Mouse (Mus musculus): ENCODE measurements around the gene Gm38655. TPM values are rescaled to one million over a fixed set of nuclear protein-coding genes. Genes with fewer than 3 reads are reported as not detected.
"Not testable (repeated sequence)": the region's sequence is repeated elsewhere in the genome, so short reads cannot be mapped to it uniquely, and the experiment has no call there.

Gm38655 gene
- polyA plus RNA-seq, 2 experiments: not detected

DNA sequence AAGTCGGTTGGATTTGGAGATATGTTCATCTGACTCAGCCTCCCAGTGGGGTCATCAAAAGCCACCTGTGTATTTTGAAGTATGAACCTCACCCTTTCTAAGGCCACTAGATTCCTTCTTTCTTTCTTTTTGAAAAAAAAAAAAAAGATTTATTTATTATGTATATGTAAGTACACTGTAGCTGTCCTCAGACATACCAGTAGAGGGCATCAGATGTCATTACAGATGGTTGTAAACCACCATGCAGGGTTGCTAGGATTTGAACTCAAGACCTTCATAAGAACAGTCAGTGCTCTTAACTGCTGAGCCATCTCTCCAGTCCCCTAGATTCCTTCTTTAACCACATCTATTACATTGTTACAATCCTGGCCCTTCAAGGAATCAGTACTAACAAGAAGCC, 45.2 kb downstream of the Gm38655 start:
- Histone ChIP-seq H3K4me2 (ENCODE audit: low read depth) (no peak overlapping the region), H3K9me3 (ENCODE audit: control insufficient read depth, low read length) (no peaks in the 10 kb centered on the region), H3K9ac (replicated peaks) (no peak overlapping the region), H3K4me3 (ENCODE audit: insufficient read depth in 1 of 2, low read depth in 2 of 2, low read length in 2 of 2) (no peak overlapping the region), H3K27ac (no peak overlapping the region), H3K36me3 (replicated peaks; ENCODE audit: control insufficient read depth, insufficient read depth, low read depth) (no peaks in the 10 kb centered on the region), H3K27me3 (ENCODE audit: control insufficient read depth, insufficient read depth, low read length) (no peaks in the 10 kb centered on the region), H3K4me1 (replicated peaks; ENCODE audit: control insufficient read depth in 2 of 2, insufficient read depth in 2 of 2, low read length in 1 of 2) (peaks cover 38 to 41% of the 10 kb centered on the region in 2 experiments)
- DNase-seq (ENCODE audit: low read depth in 3 of 3, low spot score in 3 of 3) (no peak), ATAC-seq (ENCODE audit: insufficient read depth) (no peak)
- WGBS (ENCODE audit: insufficient replicate concordance): 83% methylated on average over 1 of the region's 1 CpGs
- TF ChIP-seq CTCF (IDR thresholded peaks at IDR 0.05; ENCODE audit: low read depth) (peak; percentile 38; the same call in 1 of the 2 replicates), EP300 (IDR thresholded peaks at IDR 0.05; ENCODE audit: low read depth) (no peak)

DNA sequence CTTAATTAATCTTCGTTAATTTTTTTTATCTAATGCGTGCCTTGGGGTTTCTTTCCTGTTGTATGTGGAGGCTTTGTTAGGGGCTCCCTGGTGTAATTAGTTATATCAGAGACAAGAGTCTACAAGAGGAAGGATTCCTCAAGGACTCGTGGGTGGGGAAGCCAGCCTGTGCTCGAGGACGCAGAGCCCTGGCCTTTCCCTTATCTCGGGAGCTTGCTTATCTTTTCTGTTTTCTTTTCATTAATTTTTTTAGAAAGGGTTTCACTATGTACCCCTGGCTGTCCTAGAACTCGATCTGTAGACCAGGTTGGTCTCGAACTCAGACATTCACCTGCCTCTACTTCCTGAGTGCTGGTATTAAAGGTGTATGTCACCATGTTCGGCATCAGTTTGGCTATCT, 47.6 kb downstream of the Gm38655 start:
- Histone ChIP-seq H3K4me1 (replicated peaks; ENCODE audit: control insufficient read depth in 2 of 2, insufficient read depth in 2 of 2, low read length in 1 of 2) (peaks cover 33 to 35% of the 10 kb centered on the region in 2 experiments), H3K4me2 (ENCODE audit: low read depth) (peak overlapping the region; percentile 47), H3K4me3 (ENCODE audit: insufficient read depth in 1 of 2, low read depth in 2 of 2, low read length in 2 of 2) (no peak overlapping the region), H3K9ac (replicated peaks) (peak overlapping the region; percentile 66), H3K27me3 (ENCODE audit: control insufficient read depth, insufficient read depth, low read length) (no peaks in the 10 kb centered on the region; the same call in 1 of the 2 replicates), H3K9me3 (ENCODE audit: control insufficient read depth, low read length) (no peaks in the 10 kb centered on the region), H3K27ac (peak overlapping the region; percentile 93), H3K36me3 (replicated peaks; ENCODE audit: control insufficient read depth, insufficient read depth, low read depth) (no peaks in the 10 kb centered on the region)
- ATAC-seq (ENCODE audit: insufficient read depth) (peak; percentile 45; the same call in 1 of the 2 replicates), DNase-seq (ENCODE audit: low read depth in 3 of 3, low spot score in 3 of 3) (no peak)
- TF ChIP-seq EP300 (IDR thresholded peaks at IDR 0.05; ENCODE audit: low read depth) (no peak), CTCF (IDR thresholded peaks at IDR 0.05; ENCODE audit: low read depth) (no peak)
- WGBS (ENCODE audit: insufficient replicate concordance): 21% methylated on average over 9 of the region's 9 CpGs

DNA sequence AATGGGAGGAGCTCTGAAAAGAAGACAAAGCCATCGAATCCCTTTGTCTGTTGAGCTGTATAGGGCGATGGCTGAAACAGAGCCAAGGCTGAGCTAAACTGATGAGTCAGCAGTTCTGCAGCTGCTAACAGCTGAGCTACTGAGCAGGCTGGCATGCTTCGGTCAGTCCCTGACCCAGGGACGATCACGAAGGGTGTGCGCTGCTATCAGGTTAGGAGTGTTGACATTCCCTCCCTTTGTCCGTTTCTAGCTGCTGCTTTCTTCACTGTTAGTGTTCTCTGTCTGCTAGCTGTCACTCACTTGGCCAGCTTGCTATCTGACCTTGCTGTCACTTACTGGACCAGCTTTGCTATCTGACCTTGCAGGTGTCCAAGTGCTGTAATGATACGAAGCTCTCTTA, 48.2 kb downstream of the Gm38655 start:
- peak; percentile 62 to 76 (median 65) for DNase-seq (ENCODE audit: low read depth in 3 of 3, low spot score in 3 of 3)
- H3K9ac ChIP-seq (replicated peaks): peak overlapping the region; percentile 66
- peak overlapping the region; percentile 93 for H3K27ac ChIP-seq
- no peaks in the 10 kb centered on the region; the same call in 1 of the 2 replicates for H3K27me3 ChIP-seq (ENCODE audit: control insufficient read depth, insufficient read depth, low read length)
- 7% methylated on average over 8 of the region's 8 CpGs for whole genome bisulfite sequencing (ENCODE audit: insufficient replicate concordance)
- H3K36me3 ChIP-seq (replicated peaks; ENCODE audit: control insufficient read depth, insufficient read depth, low read depth): no peaks in the 10 kb centered on the region
- TF ChIP-seq CTCF (IDR thresholded peaks at IDR 0.05; ENCODE audit: low read depth) (no peak), EP300 (IDR thresholded peaks at IDR 0.05; ENCODE audit: low read depth) (peak; percentile 62)
- H3K4me3 ChIP-seq (ENCODE audit: insufficient read depth in 1 of 2, low read depth in 2 of 2, low read length in 2 of 2): peak overlapping the region in 1 of 2 experiments; percentile 16; a peak in 3 of 4 replicates
- peak; percentile 86 for ATAC-seq (ENCODE audit: insufficient read depth)
- peaks cover 33 to 35% of the 10 kb centered on the region in 2 experiments for H3K4me1 ChIP-seq (replicated peaks; ENCODE audit: control insufficient read depth in 2 of 2, insufficient read depth in 2 of 2, low read length in 1 of 2)
- H3K9me3 ChIP-seq (ENCODE audit: control insufficient read depth, low read length): no peaks in the 10 kb centered on the region
- H3K4me2 ChIP-seq (ENCODE audit: low read depth): peak overlapping the region; percentile 47

DNA sequence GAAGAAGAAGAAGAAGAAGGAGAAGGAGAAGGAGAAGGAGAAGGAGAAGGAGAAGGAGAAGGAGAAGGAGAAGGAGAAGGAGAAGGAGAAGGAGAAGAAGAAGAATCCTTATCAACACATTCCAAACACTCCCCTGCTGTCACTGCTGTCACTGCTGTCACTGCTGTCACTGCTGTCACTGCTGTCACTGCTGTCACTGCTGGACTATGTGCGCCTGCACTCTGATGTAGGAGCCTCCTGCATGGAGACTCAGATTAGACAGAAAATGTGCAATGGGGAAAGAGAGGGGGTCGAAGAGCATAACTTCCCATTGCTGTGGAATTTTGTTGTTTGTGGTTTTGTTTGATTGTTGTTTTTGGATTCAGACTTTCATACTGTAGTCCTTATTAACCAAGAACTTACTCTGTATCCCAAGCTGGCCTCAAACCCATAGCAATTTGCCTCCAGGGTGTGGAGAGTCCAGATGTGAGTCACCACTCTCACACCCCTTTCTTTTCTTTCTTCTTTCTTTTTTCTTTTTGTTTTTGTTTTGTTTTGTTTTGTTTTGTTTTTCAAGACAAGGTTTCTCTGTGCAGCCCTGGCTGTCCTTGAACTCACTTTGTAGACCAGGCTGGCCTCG, 49.7 kb downstream of the Gm38655 start:
- peak; percentile 48; the same call in 1 of the 2 replicates for ATAC-seq (ENCODE audit: insufficient read depth)
- Histone ChIP-seq H3K4me1 (replicated peaks; ENCODE audit: control insufficient read depth in 2 of 2, insufficient read depth in 2 of 2, low read length in 1 of 2) (peaks cover 33 to 35% of the 10 kb centered on the region in 2 experiments), H3K4me2 (ENCODE audit: low read depth) (peak overlapping the region; percentile 25; the same call in 1 of the 2 replicates), H3K27ac (peak overlapping the region; percentile 93), H3K9ac (replicated peaks) (peak overlapping the region; percentile 42)
- not testable (repeated sequence) for H3K9me3 ChIP-seq (ENCODE audit: control insufficient read depth, low read length); H3K36me3 ChIP-seq (replicated peaks; ENCODE audit: control insufficient read depth, insufficient read depth, low read depth); H3K27me3 ChIP-seq (ENCODE audit: control insufficient read depth, insufficient read depth, low read length); DNase-seq (ENCODE audit: low read depth in 3 of 3, low spot score in 3 of 3); H3K4me3 ChIP-seq (ENCODE audit: insufficient read depth in 1 of 2, low read depth in 2 of 2, low read length in 2 of 2)
- whole genome bisulfite sequencing (ENCODE audit: insufficient replicate concordance): 39% methylated on average over 3 of the region's 3 CpGs
- 0 out of 2 replicates have a peak, but pooled peaks have one; percentile 5 for TF ChIP-seq EP300 (IDR thresholded peaks at IDR 0.05; ENCODE audit: low read depth)

DNA sequence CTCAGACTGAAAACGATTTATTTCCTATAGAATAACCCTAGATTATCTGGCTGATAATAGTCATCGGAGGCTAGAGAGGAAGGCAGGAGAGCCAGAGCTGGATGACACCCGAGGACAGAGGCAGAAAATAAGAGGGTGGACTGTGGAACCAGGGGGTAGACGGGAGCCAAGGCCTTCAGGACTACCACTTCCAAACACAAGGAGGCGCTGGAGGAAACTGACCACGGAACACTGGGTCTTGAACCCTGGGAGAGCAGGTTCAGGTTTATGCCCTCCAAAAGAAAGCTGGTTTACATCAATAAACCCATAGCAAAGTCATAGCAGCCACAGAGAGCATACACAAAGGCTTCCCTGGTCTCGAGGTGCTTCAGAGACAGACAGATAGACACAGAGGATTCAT, 51.3 kb downstream of the Gm38655 start:
- no peaks in the 10 kb centered on the region; the same call in 1 of the 2 replicates for H3K27me3 ChIP-seq (ENCODE audit: control insufficient read depth, insufficient read depth, low read length)
- WGBS (ENCODE audit: insufficient replicate concordance): 21% methylated on average over 7 of the region's 7 CpGs
- no peaks in the 10 kb centered on the region for H3K9me3 ChIP-seq (ENCODE audit: control insufficient read depth, low read length)
- ATAC-seq (ENCODE audit: insufficient read depth): no peak
- no peak overlapping the region for H3K4me3 ChIP-seq (ENCODE audit: insufficient read depth in 1 of 2, low read depth in 2 of 2, low read length in 2 of 2)
- H3K36me3 ChIP-seq (replicated peaks; ENCODE audit: control insufficient read depth, insufficient read depth, low read depth): no peaks in the 10 kb centered on the region
- H3K9ac ChIP-seq (replicated peaks): no peak overlapping the region
- no peak overlapping the region for H3K27ac ChIP-seq
- TF ChIP-seq EP300 (IDR thresholded peaks at IDR 0.05; ENCODE audit: low read depth) (no peak), CTCF (IDR thresholded peaks at IDR 0.05; ENCODE audit: low read depth) (peak; percentile 74)
- H3K4me1 ChIP-seq (replicated peaks; ENCODE audit: control insufficient read depth in 2 of 2, insufficient read depth in 2 of 2, low read length in 1 of 2): peaks cover 33 to 40% of the 10 kb centered on the region in 2 experiments
- no peak for DNase-seq (ENCODE audit: low read depth in 3 of 3, low spot score in 3 of 3)
- H3K4me2 ChIP-seq (ENCODE audit: low read depth): no peak overlapping the region

Other genes starting within 250 kb of the Gm38655 start
- gene Mapk8ip3, start 238.5 kb downstream of the Gm38655 start, polyA plus RNA-seq (2012; rRNA removed): 30.6 and 34.3 TPM in 2 replicates
- 7.2 and 8.0 TPM in 2 replicates for gene Mapk8ip3, start 238.5 kb downstream of the Gm38655 start, polyA plus RNA-seq (2014; fragmentation: Nextera tagmentation; extraction: Ambion mirVana)
- 18.9 and 24.3 TPM in 2 replicates for gene Jpt2, start 214.8 kb downstream of the Gm38655 start, polyA plus RNA-seq (2012; rRNA removed)
- gene Jpt2, start 214.8 kb downstream of the Gm38655 start, polyA plus RNA-seq (2014; fragmentation: Nextera tagmentation; extraction: Ambion mirVana): 31.6 and 34.3 TPM in 2 replicates
- gene Cramp1l, start 159.7 kb downstream of the Gm38655 start, polyA plus RNA-seq (2012; rRNA removed): 7.8 and 7.9 TPM in 2 replicates
- gene Cramp1l, start 159.7 kb downstream of the Gm38655 start, polyA plus RNA-seq (2014; fragmentation: Nextera tagmentation; extraction: Ambion mirVana): 3.2 and 3.9 TPM in 2 replicates
- gene Ift140, start 159.4 kb downstream of the Gm38655 start, polyA plus RNA-seq (2012; rRNA removed): 51.8 and 61.2 TPM in 2 replicates
- gene Ift140, start 159.4 kb downstream of the Gm38655 start, polyA plus RNA-seq (2014; fragmentation: Nextera tagmentation; extraction: Ambion mirVana): 115 and 124 TPM in 2 replicates
- gene Tmem204, start 91.9 kb downstream of the Gm38655 start, polyA plus RNA-seq (2012; rRNA removed): 3.0 and 3.1 TPM in 2 replicates
- 4.3 TPM in 2 replicates for gene Tmem204, start 91.9 kb downstream of the Gm38655 start, polyA plus RNA-seq (2014; fragmentation: Nextera tagmentation; extraction: Ambion mirVana)
- 8.0 and 8.7 TPM in 2 replicates for gene Telo2, start 59.5 kb downstream of the Gm38655 start, polyA plus RNA-seq (2012; rRNA removed)
- gene Telo2, start 59.5 kb downstream of the Gm38655 start, polyA plus RNA-seq (2014; fragmentation: Nextera tagmentation; extraction: Ambion mirVana): 11.0 and 12.1 TPM in 2 replicates
- not detected in 2 replicates for gene Ptx4, start 54.7 kb downstream of the Gm38655 start, polyA plus RNA-seq (2012; rRNA removed)
- gene Ptx4, start 54.7 kb downstream of the Gm38655 start, polyA plus RNA-seq (2014; fragmentation: Nextera tagmentation; extraction: Ambion mirVana): not detected in 2 replicates
- gene Clcn7, start 42.1 kb downstream of the Gm38655 start, polyA plus RNA-seq (2012; rRNA removed): 7.1 and 7.9 TPM in 2 replicates
- gene Clcn7, start 42.1 kb downstream of the Gm38655 start, polyA plus RNA-seq (2014; fragmentation: Nextera tagmentation; extraction: Ambion mirVana): 8.7 and 8.8 TPM in 2 replicates
- not detected in 2 replicates for gene Ccdc154, start 13.0 kb downstream of the Gm38655 start, polyA plus RNA-seq (2012; rRNA removed)
- 0.05 TPM in 1 of 2 replicates, not detected in the other for gene Ccdc154, start 13.0 kb downstream of the Gm38655 start, polyA plus RNA-seq (2014; fragmentation: Nextera tagmentation; extraction: Ambion mirVana)
- 9.9 and 13.4 TPM in 2 replicates for gene BC003965, start 9.1 kb upstream of the Gm38655 start, polyA plus RNA-seq (2012; rRNA removed)
- 16.8 and 17.4 TPM in 2 replicates for gene BC003965, start 9.1 kb upstream of the Gm38655 start, polyA plus RNA-seq (2014; fragmentation: Nextera tagmentation; extraction: Ambion mirVana)
- 34.8 and 45.6 TPM in 2 replicates for gene Unkl, start 12.9 kb upstream of the Gm38655 start, polyA plus RNA-seq (2012; rRNA removed)
- gene Unkl, start 12.9 kb upstream of the Gm38655 start, polyA plus RNA-seq (2014; fragmentation: Nextera tagmentation; extraction: Ambion mirVana): 5.9 and 9.1 TPM in 2 replicates
- gene Gnptg, start 64.7 kb upstream of the Gm38655 start, polyA plus RNA-seq (2012; rRNA removed): 11.1 and 11.2 TPM in 2 replicates
- gene Gnptg, start 64.7 kb upstream of the Gm38655 start, polyA plus RNA-seq (2014; fragmentation: Nextera tagmentation; extraction: Ambion mirVana): 15.6 and 17.0 TPM in 2 replicates
- gene Tsr3, start 64.7 kb upstream of the Gm38655 start, polyA plus RNA-seq (2012; rRNA removed): 11.1 and 13.0 TPM in 2 replicates
- 17.4 and 18.5 TPM in 2 replicates for gene Tsr3, start 64.7 kb upstream of the Gm38655 start, polyA plus RNA-seq (2014; fragmentation: Nextera tagmentation; extraction: Ambion mirVana)
- 0.27 and 0.63 TPM in 2 replicates for gene Baiap3, start 80.9 kb upstream of the Gm38655 start, polyA plus RNA-seq (2012; rRNA removed)
- 0.69 TPM in 1 of 2 replicates, not detected in the other for gene Baiap3, start 80.9 kb upstream of the Gm38655 start, polyA plus RNA-seq (2014; fragmentation: Nextera tagmentation; extraction: Ambion mirVana)
- 129 and 168 TPM in 2 replicates for gene Ube2i, start 99.2 kb upstream of the Gm38655 start, polyA plus RNA-seq (2012; rRNA removed)
- 244 and 260 TPM in 2 replicates for gene Ube2i, start 99.2 kb upstream of the Gm38655 start, polyA plus RNA-seq (2014; fragmentation: Nextera tagmentation; extraction: Ambion mirVana)
- gene Prss34, start 122.9 kb upstream of the Gm38655 start, polyA plus RNA-seq (2012; rRNA removed): 0.89 and 1.8 TPM in 2 replicates
- gene Prss34, start 122.9 kb upstream of the Gm38655 start, polyA plus RNA-seq (2014; fragmentation: Nextera tagmentation; extraction: Ambion mirVana): 0.71 and 3.6 TPM in 2 replicates
- not detected in 2 replicates for gene Prss28, start 133.2 kb upstream of the Gm38655 start, polyA plus RNA-seq (2012; rRNA removed)
- gene Prss28, start 133.2 kb upstream of the Gm38655 start, polyA plus RNA-seq (2014; fragmentation: Nextera tagmentation; extraction: Ambion mirVana): not detected in 2 replicates
- gene Prss29, start 143.2 kb upstream of the Gm38655 start, polyA plus RNA-seq (2012; rRNA removed): not detected in 2 replicates
- gene Prss29, start 143.2 kb upstream of the Gm38655 start, polyA plus RNA-seq (2014; fragmentation: Nextera tagmentation; extraction: Ambion mirVana): not detected in 2 replicates
- not detected in 2 replicates for gene Tpsab1, start 170.1 kb upstream of the Gm38655 start, polyA plus RNA-seq (2012; rRNA removed)
- gene Tpsab1, start 170.1 kb upstream of the Gm38655 start, polyA plus RNA-seq (2014; fragmentation: Nextera tagmentation; extraction: Ambion mirVana): not detected in 2 replicates
- gene Tpsb2, start 190.8 kb upstream of the Gm38655 start, polyA plus RNA-seq (2012; rRNA removed): 0.11 and 0.12 TPM in 2 replicates
- gene Tpsb2, start 190.8 kb upstream of the Gm38655 start, polyA plus RNA-seq (2014; fragmentation: Nextera tagmentation; extraction: Ambion mirVana): 0.44 TPM in 1 of 2 replicates, not detected in the other
- 0.51 and 0.93 TPM in 2 replicates for gene Tpsg1, start 193.8 kb upstream of the Gm38655 start, polyA plus RNA-seq (2012; rRNA removed)
- 0.49 and 0.53 TPM in 2 replicates for gene Tpsg1, start 193.8 kb upstream of the Gm38655 start, polyA plus RNA-seq (2014; fragmentation: Nextera tagmentation; extraction: Ambion mirVana)

Data from liver, embryonic 14.5 days (tissue).